Mouse (Mus musculus) heart, adult 18-20 months (tissue): ENCODE measurements around the gene Yipf1. TPM values are rescaled to one million over a fixed set of nuclear protein-coding genes. Genes with fewer than 3 reads are reported as not detected.

Experiments
- DNase-seq, 2 experiments: peaks; one replicate each; pipeline ENCODE4 v3.0.0; 2021 to 2022; ENCODE audit warnings: mixed read lengths in 1 of 2
- total RNA-seq, 2 experiments: library from RNA; stranded (reverse); gene quantifications; 2 replicates each; pipeline ENCODE4 v1.2.3; 2021

The Yipf1 gene
- total RNA-seq, 2 experiments from 2014 or later: 17.3 to 18.6 TPM

GRCm38 (mm10) chr4:107372304-107372703 is 58.1 kb downstream of the Yipf1 start:
- no peak for DNase-seq

GRCm38 (mm10) chr4:107374677-107375076 is 60.5 kb downstream of the Yipf1 start:
- DNase-seq: peak; percentile 8 to 18

GRCm38 (mm10) chr4:107378954-107379353 is 64.8 kb downstream of the Yipf1 start:
- DNase-seq: no peak

- DNase-seq: no peak
Observed at GRCm38 (mm10) chr4:107380871-107381270, 66.7 kb downstream of the Yipf1 start.

GRCm38 (mm10) chr4:107387038-107387437 is 72.9 kb downstream of the Yipf1 start:
- peak; percentile 30 to 46 for DNase-seq

GRCm38 (mm10) chr4:107387465-107387864 is 73.3 kb downstream of the Yipf1 start:
- DNase-seq: no peak

GRCm38 (mm10) chr4:107388291-107388690 is 74.1 kb downstream of the Yipf1 start:
- no peak for DNase-seq

GRCm38 (mm10) chr4:107389345-107389744 is 75.2 kb downstream of the Yipf1 start:
- DNase-seq: no peak

- DNase-seq: no peak
Observed at GRCm38 (mm10) chr4:107393771-107394170, 79.6 kb downstream of the Yipf1 start.

Other genes with a start within 250 kb of the Yipf1 start
- 100 to 1,000 TPM in 1 of 2 experiments, 10 to 100 TPM in 1; 96.0 to 102 TPM for gene Mrpl37, start 247.5 kb upstream of the Yipf1 start, total RNA-seq
- gene Cyb5rl, start 247.4 kb upstream of the Yipf1 start, total RNA-seq: 10 to 100 TPM; 25.7 to 26.1 TPM
- gene Cdcp2, start 217.5 kb upstream of the Yipf1 start, total RNA-seq: not detected
- gene Tmem59, start 136.0 kb upstream of the Yipf1 start, total RNA-seq: 100 to 1,000 TPM; 139 to 147 TPM
- gene Tceanc2, start 135.2 kb upstream of the Yipf1 start, total RNA-seq: 10 to 100 TPM; 13.5 to 15.4 TPM
- gene Ldlrad1, start 105.2 kb upstream of the Yipf1 start, total RNA-seq: under 1 TPM in 1 of 2 experiments, not detected in 1; 0.44 TPM
- 10 to 100 TPM in 1 of 2 experiments, 1 to 10 TPM in 1; 10.0 to 10.2 TPM for gene Lrrc42, start 60.8 kb upstream of the Yipf1 start, total RNA-seq
- gene Hspb11, start 60.8 kb upstream of the Yipf1 start, total RNA-seq: 10 to 100 TPM in 1 of 2 experiments, 1 to 10 TPM in 1; 9.8 to 13.6 TPM
- not detected for gene Dio1, start 7.2 kb upstream of the Yipf1 start, total RNA-seq
- gene Ndc1, start 53.4 kb downstream of the Yipf1 start, total RNA-seq: 10 to 100 TPM; 10.5 to 12.6 TPM
- gene Glis1, start 120.2 kb downstream of the Yipf1 start, total RNA-seq: under 1 TPM; 0.15 to 0.25 TPM